Mouse (Mus musculus): ENCODE measurements around the gene Lama1. TPM values are rescaled to one million over a fixed set of nuclear protein-coding genes. Genes with fewer than 3 reads are reported as not detected.
A peak's percentile ranks its signal among the peaks of the same experiment; 100 is the strongest.

Gene Lama1
- total RNA-seq, 1 experiment from 2014 or later = not detected

GRCm38 (mm10) chr17:67711361-67711760, 14.3 kb downstream of the Lama1 start:
- no peak for ATAC-seq (ENCODE audit: extremely low read depth, insufficient number of reproducible peaks, low FRiP score, poor library complexity, severe bottlenecking)

- no peak for ATAC-seq (ENCODE audit: extremely low read depth, insufficient number of reproducible peaks, low FRiP score, poor library complexity, severe bottlenecking)
Measured at GRCm38 (mm10) chr17:67712929-67713328, 15.9 kb downstream of the Lama1 start.

DNA sequence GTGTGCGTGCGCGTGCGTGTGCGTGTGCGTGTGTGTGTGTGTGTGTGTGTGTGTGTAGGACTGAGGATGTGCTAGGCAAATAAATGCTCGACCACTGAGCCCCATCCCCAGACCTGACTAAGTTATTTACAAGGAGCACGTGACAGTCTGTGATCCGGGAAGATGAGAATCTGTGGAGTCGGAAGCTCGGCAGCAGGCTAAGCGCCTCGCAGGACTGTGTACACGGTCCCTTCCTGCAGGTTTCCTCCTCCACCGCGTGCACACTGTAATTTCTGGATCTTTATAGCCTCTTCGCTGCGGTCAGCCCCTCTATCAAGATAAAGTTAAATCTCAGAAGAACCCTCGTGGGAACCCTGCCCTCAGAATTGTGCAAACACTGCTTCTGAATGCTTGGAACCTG, 18.4 kb downstream of the Lama1 start:
- no peak for ATAC-seq (ENCODE audit: extremely low read depth, insufficient number of reproducible peaks, low FRiP score, poor library complexity, severe bottlenecking)

DNA sequence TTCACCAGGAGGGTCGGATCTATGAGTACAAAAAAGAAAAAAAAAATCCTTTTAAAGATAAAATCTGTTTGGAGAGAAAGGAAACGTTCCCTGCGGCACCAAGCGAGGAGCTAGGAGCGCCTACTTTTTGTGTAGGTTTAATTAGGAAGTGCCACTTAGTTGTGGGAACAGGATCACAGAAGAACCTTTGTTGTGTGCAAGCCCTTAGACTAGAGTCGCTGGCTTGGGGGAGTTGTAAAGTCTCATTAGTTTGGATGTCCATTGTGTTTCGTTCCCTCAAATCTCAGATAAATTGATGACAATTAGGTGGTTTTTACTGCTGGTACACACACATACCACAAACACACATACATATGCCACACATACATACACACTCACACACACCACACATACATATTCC, 25.0 kb downstream of the Lama1 start:
- no peak for ATAC-seq (ENCODE audit: extremely low read depth, insufficient number of reproducible peaks, low FRiP score, poor library complexity, severe bottlenecking)

GRCm38 (mm10) chr17:67722578-67722977, 25.5 kb downstream of the Lama1 start:
- no peak for ATAC-seq (ENCODE audit: extremely low read depth, insufficient number of reproducible peaks, low FRiP score, poor library complexity, severe bottlenecking)

DNA sequence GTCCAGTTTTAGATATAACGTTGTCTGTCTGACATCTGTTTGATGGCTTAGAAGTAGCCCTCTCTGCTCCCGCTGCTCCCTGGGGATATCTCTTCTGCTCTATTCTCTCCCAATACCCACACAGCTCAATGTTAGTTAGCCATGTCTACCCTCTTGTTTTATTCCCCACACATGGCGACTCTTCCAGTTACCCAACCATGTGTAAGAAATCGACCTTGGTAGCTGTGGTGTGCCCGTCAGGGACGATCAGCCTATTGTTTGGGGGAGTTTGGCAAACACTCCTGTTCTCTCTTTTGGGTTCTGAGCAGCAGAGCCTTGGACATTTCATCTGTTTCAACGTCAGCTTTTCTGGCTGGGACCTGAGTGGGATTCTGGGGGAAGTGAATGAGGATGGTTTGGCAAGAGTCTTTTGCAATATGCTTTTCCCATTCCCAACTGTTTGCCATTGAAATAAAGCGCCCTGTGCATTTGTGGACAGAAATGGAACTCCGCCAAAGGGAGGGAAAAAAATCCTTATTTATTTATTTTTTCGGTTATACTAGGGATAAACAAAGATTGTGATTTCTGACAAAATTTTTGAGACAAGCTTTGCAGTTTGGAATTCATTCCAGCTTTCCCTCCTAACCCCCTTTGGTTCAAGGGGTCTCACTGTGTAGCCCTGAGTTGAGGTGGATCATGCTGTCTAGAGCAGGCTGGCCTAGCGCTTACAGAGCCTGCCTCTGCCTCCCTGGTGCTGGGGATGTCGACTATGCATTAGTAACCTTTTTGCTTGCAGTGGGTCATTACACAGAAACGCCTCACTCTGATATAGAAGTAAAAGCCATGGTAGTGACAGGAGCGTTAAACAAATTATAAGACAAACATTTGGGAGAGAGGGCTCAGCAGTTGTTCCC, 26.4 kb downstream of the Lama1 start:
- no peak for ATAC-seq (ENCODE audit: extremely low read depth, insufficient number of reproducible peaks, low FRiP score, poor library complexity, severe bottlenecking)

GRCm38 (mm10) chr17:67726601-67727000, 29.5 kb downstream of the Lama1 start:
- ATAC-seq (ENCODE audit: extremely low read depth, insufficient number of reproducible peaks, low FRiP score, poor library complexity, severe bottlenecking) = no peak

- no peak for ATAC-seq (ENCODE audit: extremely low read depth, insufficient number of reproducible peaks, low FRiP score, poor library complexity, severe bottlenecking)
Measured at GRCm38 (mm10) chr17:67728751-67729150, 31.7 kb downstream of the Lama1 start.

- no peak for ATAC-seq (ENCODE audit: extremely low read depth, insufficient number of reproducible peaks, low FRiP score, poor library complexity, severe bottlenecking)
Measured at GRCm38 (mm10) chr17:67731096-67731495, 34.0 kb downstream of the Lama1 start.

DNA sequence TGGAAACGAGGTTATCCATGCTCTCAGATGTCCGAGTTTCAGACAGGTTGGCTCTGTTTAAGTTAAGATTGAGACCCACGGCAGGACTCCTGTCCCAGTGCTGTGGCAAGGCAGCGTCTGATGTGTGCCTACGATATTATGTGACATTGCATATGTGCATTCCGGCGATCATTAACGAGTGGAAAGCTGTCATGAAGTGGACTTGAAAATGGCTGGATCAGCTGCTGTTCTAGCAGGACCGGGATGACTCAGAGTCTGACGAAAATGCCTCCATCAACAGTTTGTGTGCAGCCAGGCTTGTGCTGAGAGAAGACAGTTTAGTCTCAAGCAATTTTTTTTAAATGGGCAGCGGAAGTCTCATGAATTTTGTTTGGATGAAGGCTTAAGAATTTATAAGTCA, 34.9 kb downstream of the Lama1 start:
- ATAC-seq (ENCODE audit: extremely low read depth, insufficient number of reproducible peaks, low FRiP score, poor library complexity, severe bottlenecking) = no peak

- no peak for ATAC-seq (ENCODE audit: extremely low read depth, insufficient number of reproducible peaks, low FRiP score, poor library complexity, severe bottlenecking)
Measured at GRCm38 (mm10) chr17:67733516-67733915, 36.5 kb downstream of the Lama1 start.

- no peak for ATAC-seq (ENCODE audit: extremely low read depth, insufficient number of reproducible peaks, low FRiP score, poor library complexity, severe bottlenecking)
Measured at GRCm38 (mm10) chr17:67735722-67736121, 38.7 kb downstream of the Lama1 start.

GRCm38 (mm10) chr17:67741229-67741628, 44.2 kb downstream of the Lama1 start:
- ATAC-seq (ENCODE audit: extremely low read depth, insufficient number of reproducible peaks, low FRiP score, poor library complexity, severe bottlenecking) = peak; percentile 62

- ATAC-seq (ENCODE audit: extremely low read depth, insufficient number of reproducible peaks, low FRiP score, poor library complexity, severe bottlenecking) = no peak
Measured at GRCm38 (mm10) chr17:67764167-67764871, 67.3 kb downstream of the Lama1 start.

DNA sequence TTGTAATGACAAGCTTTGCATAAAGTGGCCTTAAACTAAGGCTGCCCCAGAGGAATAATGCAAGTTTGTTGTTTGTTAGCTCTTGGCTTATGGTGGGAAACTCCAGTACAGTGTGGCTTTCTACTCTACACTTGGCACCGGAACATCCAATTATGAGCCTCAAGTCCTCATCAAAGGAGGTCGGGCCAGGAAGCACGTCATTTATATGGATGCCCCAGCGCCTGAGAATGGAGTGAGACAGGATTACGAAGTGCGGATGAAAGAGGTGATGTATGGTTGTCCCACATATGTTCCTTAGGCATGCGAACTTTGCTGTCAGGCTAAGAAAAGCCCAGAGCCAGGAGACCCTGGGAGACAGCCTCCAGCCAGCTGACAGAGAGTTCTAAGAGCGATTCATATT, 76.5 kb downstream of the Lama1 start:
- ATAC-seq (ENCODE audit: extremely low read depth, insufficient number of reproducible peaks, low FRiP score, poor library complexity, severe bottlenecking) = no peak

GRCm38 (mm10) chr17:67776764-67777163, 79.7 kb downstream of the Lama1 start:
- no peak for ATAC-seq (ENCODE audit: extremely low read depth, insufficient number of reproducible peaks, low FRiP score, poor library complexity, severe bottlenecking)

GRCm38 (mm10) chr17:67779812-67780211, 82.8 kb downstream of the Lama1 start:
- ATAC-seq (ENCODE audit: extremely low read depth, insufficient number of reproducible peaks, low FRiP score, poor library complexity, severe bottlenecking) = no peak

DNA sequence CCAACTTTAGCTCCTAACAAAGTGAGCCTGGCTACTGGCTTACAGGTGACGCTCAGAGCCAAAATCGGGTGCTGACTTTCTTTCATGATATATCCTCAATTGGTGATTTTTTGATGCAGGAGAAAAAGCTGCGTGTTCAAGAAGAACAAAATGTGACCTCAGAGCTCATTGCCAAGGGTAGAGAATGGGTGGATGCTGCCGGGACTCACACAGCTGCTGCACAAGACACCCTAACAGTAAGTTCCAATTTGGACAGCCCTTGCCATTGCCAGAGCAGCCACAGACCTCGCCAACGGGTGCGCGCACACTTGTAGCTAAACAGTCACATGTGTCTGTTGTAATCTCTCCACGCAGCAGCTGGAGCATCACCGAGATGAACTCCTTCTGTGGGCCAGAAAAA, 94.0 kb downstream of the Lama1 start:
- ATAC-seq (ENCODE audit: extremely low read depth, insufficient number of reproducible peaks, low FRiP score, poor library complexity, severe bottlenecking) = no peak

DNA sequence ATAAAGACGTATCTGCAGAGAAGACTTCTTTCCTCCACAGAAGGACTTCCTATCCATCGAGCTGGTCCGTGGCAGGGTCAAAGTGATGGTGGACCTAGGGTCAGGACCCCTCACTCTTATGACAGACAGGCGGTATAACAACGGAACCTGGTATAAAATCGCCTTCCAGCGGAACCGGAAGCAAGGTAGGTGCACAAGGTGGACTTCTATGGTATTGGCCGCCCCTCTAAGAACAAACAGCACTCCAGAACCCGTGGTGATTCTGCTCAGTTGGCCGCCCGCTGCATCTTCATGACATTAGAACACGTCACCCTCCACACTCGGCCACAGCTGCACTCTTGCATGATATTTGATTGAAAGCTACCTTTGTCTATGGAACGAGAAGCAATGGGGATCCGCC, 112.1 kb downstream of the Lama1 start:
- no peak for ATAC-seq (ENCODE audit: extremely low read depth, insufficient number of reproducible peaks, low FRiP score, poor library complexity, severe bottlenecking)

DNA sequence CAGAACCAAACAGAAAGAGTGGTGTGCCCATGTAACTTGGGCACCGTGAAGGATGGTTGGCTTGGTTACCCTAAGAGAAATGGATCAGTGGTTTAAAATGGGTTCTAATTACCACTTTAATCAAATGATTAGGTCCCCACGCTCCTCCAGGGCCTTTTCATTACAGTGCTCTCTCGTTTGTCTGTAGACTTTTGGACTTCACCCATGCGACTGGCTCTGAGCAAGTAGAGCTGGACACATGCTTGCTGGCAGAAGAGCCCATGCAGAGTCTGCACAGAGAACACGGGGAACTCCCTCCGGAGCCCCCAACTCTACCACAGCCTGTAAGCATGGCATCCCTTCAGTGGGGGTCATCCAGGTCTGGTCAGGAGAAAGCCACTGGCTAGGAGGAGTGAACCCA, 116.6 kb downstream of the Lama1 start:
- no peak for ATAC-seq (ENCODE audit: extremely low read depth, insufficient number of reproducible peaks, low FRiP score, poor library complexity, severe bottlenecking)
